Mouse (Mus musculus) myocyte (in vitro differentiated cells): Measurements from ENCODE around the gene Serpinc1.

Experiments used
- MYOD1 ChIP-seq, 3 experiments: IDR thresholded peaks; one replicate each; pipeline ENCODE4 v1.6.1; 2011; ENCODE audit warnings: control low read depth in 2 of 3, low read depth in 2 of 3, mild to moderate bottlenecking in 2 of 3, moderate library complexity in 1 of 3; ENCODE audit not compliant: insufficient read length in 2 of 3, control insufficient read depth in 1 of 3
- POLR2A ChIP-seq: IDR thresholded peaks from one replicate; pipeline ENCODE4 v1.6.1; 2011; ENCODE audit warnings: low read depth, mild to moderate bottlenecking, control low read depth, moderate library complexity; ENCODE audit not compliant: insufficient read length
- POLR2AphosphoS2 ChIP-seq: IDR thresholded peaks from one replicate; pipeline ENCODE4 v1.6.1; 2011; ENCODE audit warnings: low read depth, control low read depth; ENCODE audit not compliant: insufficient read length

DNA sequence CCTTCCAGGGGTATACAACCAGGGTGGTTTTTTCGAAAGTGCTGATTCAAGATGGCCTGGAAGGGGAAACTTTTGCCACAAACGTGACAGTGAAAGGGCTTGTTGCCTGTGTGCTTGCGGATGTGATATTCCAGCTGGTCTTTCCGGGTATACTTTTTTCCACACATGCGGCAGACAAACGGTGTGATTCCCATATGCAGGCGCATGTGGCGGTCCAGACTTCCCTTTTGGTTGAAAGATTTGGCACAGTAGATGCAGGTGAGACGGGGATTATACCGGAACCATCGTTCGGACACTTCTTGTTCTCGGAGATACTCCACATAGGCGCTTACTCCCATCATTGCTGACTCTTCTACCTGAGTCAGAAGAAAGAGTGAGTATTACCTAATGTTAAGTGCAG is 41.7 kb downstream of the Serpinc1 start:
- TF ChIP-seq POLR2AphosphoS2 (no peak), MYOD1 (IDR thresholded peaks at IDR 0.05; ENCODE audit: control insufficient read depth in 1 of 3, insufficient read length in 2 of 3, low read depth in 2 of 3) (no peak), POLR2A (no peak)
